Mouse (Mus musculus) testis, adult 2 months (tissue): ENCODE results near the gene Rrbp1. TPM values are rescaled to one million over a fixed set of nuclear protein-coding genes. Genes with fewer than 3 reads are reported as not detected.

ENCODE experiments used
- H3K27ac ChIP-seq: fragments of 200-500 bp; 2 replicates; pipeline ENCODE4 v1.5.1; 2012; ENCODE audit warnings: low read depth, low read length; ENCODE audit not compliant: control insufficient read depth, insufficient read depth
- H3K27me3 ChIP-seq: fragments of 200-500 bp; 2 replicates; pipeline ENCODE4 v1.6.1; 2012; ENCODE audit warnings: mild to moderate bottlenecking, low read length, moderate library complexity; ENCODE audit not compliant: control insufficient read depth, insufficient read depth
- H3K36me3 ChIP-seq: fragments of 200-500 bp; 2 replicates; pipeline ENCODE4 v1.6.1; 2012; ENCODE audit warnings: mild to moderate bottlenecking, low read length; ENCODE audit not compliant: control insufficient read depth, insufficient read depth
- H3K4me1 ChIP-seq: fragments of 200-500 bp; 2 replicates; pipeline ENCODE4 v1.6.1; 2012; ENCODE audit warnings: low read length; ENCODE audit not compliant: control insufficient read depth, insufficient read depth
- H3K4me3 ChIP-seq: fragments of 200-500 bp; 2 replicates; pipeline ENCODE4 v1.5.1; 2012; ENCODE audit warnings: low read depth, mild to moderate bottlenecking, low read length, moderate library complexity, mixed read lengths; ENCODE audit not compliant: control insufficient read depth
- CTCF ChIP-seq: fragments of 200-500 bp; IDR thresholded peaks from 2 replicates; pipeline ENCODE4 v1.5.1; 2012; ENCODE audit warnings: low read depth, mild to moderate bottlenecking, inconsistent platforms, low read length, moderate library complexity; ENCODE audit not compliant: control insufficient read depth, insufficient read depth, insufficient replicate concordance
- POLR2A ChIP-seq: fragments of 200-500 bp; IDR thresholded peaks from 2 replicates; pipeline ENCODE4 v1.6.1; 2012; ENCODE audit warnings: low read depth, mild to moderate bottlenecking, inconsistent platforms, low read length, moderate library complexity; ENCODE audit not compliant: control insufficient read depth
- polyA plus RNA-seq: library from polyadenylated mRNA; depleted of rRNA; stranded (reverse); fragments of >200 nt; gene quantifications from 2 replicates; pipeline ENCODE4 v1.2.3, GENCODE M21; 2012; rRNA removed

Gene Rrbp1
- polyA plus RNA-seq, 1 experiment = 107 TPM

- Histone ChIP-seq H3K27ac (no peak overlapping the region), H3K4me1 (no peaks in the 10 kb centered on the region), H3K27me3 (no peaks in the 10 kb centered on the region), H3K4me3 (no peak overlapping the region), H3K36me3 (no peaks in the 10 kb centered on the region)
- TF ChIP-seq POLR2A (no peak), CTCF (no peak)
These were observed 110.2 kb downstream of the Rrbp1 start for GRCm38 (mm10) chr2:143900821-143901351.

GRCm38 (mm10) chr2:143899470-143900220 lies 111.4 kb downstream of the Rrbp1 start:
- no peak for TF ChIP-seq CTCF
- no peak for TF ChIP-seq POLR2A
- no peak overlapping the region for H3K27ac ChIP-seq
- no peaks in the 10 kb centered on the region for H3K36me3 ChIP-seq
- H3K27me3 ChIP-seq = no peaks in the 10 kb centered on the region
- no peaks in the 10 kb centered on the region for H3K4me1 ChIP-seq
- H3K4me3 ChIP-seq = no peak overlapping the region

Other genes with a start within 250 kb of the Rrbp1 start
- gene Bfsp1, start 148.1 kb downstream of the Rrbp1 start, polyA plus RNA-seq = 0.68 and 0.70 TPM in 2 replicates
- gene Dstn, start 95.9 kb downstream of the Rrbp1 start, polyA plus RNA-seq = 11.8 and 12.4 TPM in 2 replicates
- 212 and 222 TPM in 2 replicates for gene Banf2, start 21.8 kb upstream of the Rrbp1 start, polyA plus RNA-seq